Mouse (Mus musculus) CH12.LX (cell line): ENCODE measurements around the gene Gnat1.

Experiments
- CTCF ChIP-seq, 2 experiments: IDR thresholded peaks in 1 of 2; conservative IDR thresholded peaks in 1 of 2; 2 replicates each; pipeline ENCODE4 v1.5.1; 2011 to 2012; ENCODE audit warnings: low read depth in 2 of 2, low read length in 2 of 2, improper control_type of control experiment in 1 of 2, inconsistent platforms in 1 of 2, mild to moderate bottlenecking in 1 of 2, moderate library complexity in 1 of 2
- E2F4 ChIP-seq: IDR thresholded peaks from 2 replicates; pipeline ENCODE4 v1.6.1; 2011; ENCODE audit warnings: low read depth, low read length, improper control_type of control experiment; ENCODE audit not compliant: insufficient replicate concordance
- EP300 ChIP-seq: IDR thresholded peaks from 2 replicates; pipeline ENCODE4 v1.6.1; 2011; ENCODE audit warnings: low read length, improper control_type of control experiment
- MAX ChIP-seq: IDR thresholded peaks from 2 replicates; pipeline ENCODE4 v1.6.1; 2011; ENCODE audit warnings: low read length, improper control_type of control experiment
- POLR2A ChIP-seq: IDR thresholded peaks from 2 replicates; pipeline ENCODE4 v1.6.1; 2011; ENCODE audit warnings: low read depth, mild to moderate bottlenecking, improper control_type of control experiment, low read length
- RAD21 ChIP-seq: IDR thresholded peaks from 2 replicates; pipeline ENCODE4 v1.6.1; 2011; ENCODE audit warnings: low read depth, mild to moderate bottlenecking, low read length, improper control_type of control experiment, moderate library complexity
- SMC3 ChIP-seq: IDR thresholded peaks from 2 replicates; pipeline ENCODE4 v1.6.1; 2011; ENCODE audit warnings: low read depth, low read length, improper control_type of control experiment
- TCF12 ChIP-seq: IDR thresholded peaks from 2 replicates; pipeline ENCODE4 v1.6.1; 2014; ENCODE audit warnings: low read depth, mild to moderate bottlenecking, inconsistent platforms, low read length, improper control_type of control experiment
- USF1 ChIP-seq: IDR thresholded peaks from 2 replicates; pipeline ENCODE4 v1.6.1; 2014; ENCODE audit warnings: low read depth, mild to moderate bottlenecking, inconsistent platforms, low read length, improper control_type of control experiment
- USF2 ChIP-seq: conservative IDR thresholded peaks from 2 replicates; pipeline ENCODE4 v1.6.1; 2011; ENCODE audit warnings: low read depth, low read length, improper control_type of control experiment
- ZMIZ1 ChIP-seq: IDR thresholded peaks from 2 replicates; pipeline ENCODE4 v1.6.1; 2012; ENCODE audit warnings: low read depth, mild to moderate bottlenecking, inconsistent platforms, low read length, improper control_type of control experiment
- ZNF384 ChIP-seq: IDR thresholded peaks from 2 replicates; pipeline ENCODE4 v1.6.1; 2012; ENCODE audit warnings: low read depth, low read length, improper control_type of control experiment, inconsistent platforms

- no peak for TF ChIP-seq EP300
- no peak for TF ChIP-seq ZNF384
- TF ChIP-seq RAD21: no peak
- TF ChIP-seq USF1: no peak
- TF ChIP-seq E2F4: no peak
- no peak for TF ChIP-seq MAX
- TF ChIP-seq TCF12: no peak
- TF ChIP-seq CTCF (conservative IDR thresholded peaks at IDR 0.05 in 1 of 2, IDR thresholded peaks at IDR 0.05 in 1 of 2; ENCODE audit: low read depth in 2 of 2, low read length in 2 of 2): no peak
- TF ChIP-seq SMC3: no peak
- TF ChIP-seq ZMIZ1: no peak
- TF ChIP-seq POLR2A: no peak
- no peak for TF ChIP-seq USF2
Measured at GRCm38 (mm10) chr9:107703337-107704122, 24.0 kb upstream of the Gnat1 start.
